Mouse (Mus musculus) stomach, postnatal 0 days (tissue): ENCODE measurements at regions not wholly inside any gene's neighbourhood (a gene's known extent, or its start where the extent isn't known, plus 50 kb on each side); places are given as distances from the start of the nearest gene placed in this dataset.

Experiments
- CTCF ChIP-seq: IDR thresholded peaks from 2 replicates; pipeline ENCODE4 v1.5.1; 2016; ENCODE audit warnings: antibody characterized with exemption, low read depth, mild to moderate bottlenecking, moderate library complexity
- EP300 ChIP-seq: optimal IDR thresholded peaks from 2 replicates; pipeline ENCODE3; 2016; ENCODE audit warnings: antibody characterized with exemption

DNA sequence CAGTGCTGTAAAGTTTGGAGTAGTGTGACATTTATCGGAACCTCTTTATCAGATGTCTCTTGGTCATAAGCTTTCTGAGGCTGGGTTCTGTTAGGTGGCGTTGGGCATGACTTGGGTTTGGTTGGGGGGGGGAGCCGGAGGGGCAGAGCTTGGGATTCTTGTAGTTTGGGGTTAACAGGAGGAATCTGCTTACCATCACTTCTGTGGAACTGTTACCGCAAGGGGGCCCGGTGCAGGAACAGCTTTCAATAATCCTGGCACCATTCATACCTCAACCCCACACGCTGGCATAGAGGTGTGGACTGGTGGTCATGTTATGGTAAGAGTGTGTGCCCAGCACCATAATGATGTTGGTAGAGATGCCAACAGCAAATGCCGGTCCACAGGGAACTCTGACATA lies 72.1 kb upstream of the Klf14 start:
- TF ChIP-seq EP300 (no peak), CTCF (no peak)
